Mouse (Mus musculus) heart, adult 8-10 months (tissue): ENCODE results near the gene Galnt7. TPM values are rescaled to one million over a fixed set of nuclear protein-coding genes. Genes with fewer than 3 reads are reported as not detected.

Experiments used
- DNase-seq: peaks from one replicate; pipeline ENCODE4 v3.0.0; 2022; ENCODE audit warnings: low spot score
- total RNA-seq, 4 experiments: library from RNA; stranded (reverse); gene quantifications; 2 replicates each; pipeline ENCODE4 v1.2.4; 2022

The Galnt7 gene
- total RNA-seq, 4 experiments from 2014 or later, result 3.9 to 5.2 (median 4.9) TPM

- no peak for DNase-seq
These were observed 23.8 kb downstream of the Galnt7 start for GRCm38 (mm10) chr8:57628787-57629664.

DNA sequence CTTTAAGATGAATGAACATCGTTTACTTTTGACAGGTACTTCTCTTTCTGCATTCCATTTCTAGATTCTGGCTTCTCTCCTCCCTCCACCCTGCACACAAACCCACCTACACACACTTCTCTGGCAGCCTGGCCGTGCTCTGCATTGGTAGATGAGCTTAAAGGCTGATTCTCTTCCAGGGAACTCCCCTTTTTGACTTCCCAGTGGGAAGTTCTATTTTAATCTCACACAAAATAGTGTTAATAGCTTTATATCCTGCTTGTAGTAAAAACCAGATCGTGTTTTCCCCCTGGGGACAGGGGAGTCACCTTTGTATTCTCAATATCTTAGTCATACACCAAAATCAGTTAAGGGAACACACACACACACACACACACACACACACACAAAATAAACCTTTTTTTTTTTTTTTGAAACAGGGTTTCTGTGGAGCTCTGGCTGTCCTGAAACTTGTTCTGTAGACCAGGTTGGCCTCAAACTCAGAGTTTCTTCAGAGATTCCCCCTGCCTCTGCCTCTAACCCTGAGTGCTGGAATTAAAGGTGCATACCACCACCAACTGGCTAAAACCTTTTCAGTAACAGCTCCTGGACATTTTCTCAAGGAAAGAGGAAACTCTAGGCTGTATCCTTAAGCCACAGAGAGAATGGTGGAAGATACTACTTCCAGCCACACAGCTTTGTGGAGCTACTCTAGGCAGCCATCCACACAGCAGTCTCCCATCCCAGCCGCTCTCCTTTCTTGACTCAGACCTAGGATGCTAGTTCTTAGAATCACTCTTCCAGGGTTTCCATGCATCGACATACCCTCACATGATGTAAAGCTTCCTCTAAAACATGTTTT, 24.7 kb downstream of the Galnt7 start:
- DNase-seq, result peak; percentile 24

DNA sequence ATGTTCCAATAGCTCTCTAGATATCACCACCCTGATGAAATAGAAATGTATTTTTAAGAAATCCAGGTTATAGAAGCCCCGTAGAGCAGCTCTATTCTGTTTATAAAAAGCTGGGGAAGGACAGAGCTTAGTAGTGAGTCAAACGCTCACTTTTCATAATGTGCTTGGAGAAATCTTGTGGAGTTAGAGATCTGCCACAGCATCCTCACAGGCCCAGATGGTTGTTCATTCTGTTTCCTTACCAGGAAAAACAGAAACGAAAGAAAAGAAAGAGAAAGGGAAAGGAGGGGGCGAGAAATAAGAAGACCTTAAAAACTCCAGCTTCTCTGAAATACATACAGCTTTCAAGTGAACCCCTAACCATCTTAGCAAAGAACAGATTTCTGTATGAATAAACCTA, 28.9 kb downstream of the Galnt7 start:
- no peak for DNase-seq

DNA sequence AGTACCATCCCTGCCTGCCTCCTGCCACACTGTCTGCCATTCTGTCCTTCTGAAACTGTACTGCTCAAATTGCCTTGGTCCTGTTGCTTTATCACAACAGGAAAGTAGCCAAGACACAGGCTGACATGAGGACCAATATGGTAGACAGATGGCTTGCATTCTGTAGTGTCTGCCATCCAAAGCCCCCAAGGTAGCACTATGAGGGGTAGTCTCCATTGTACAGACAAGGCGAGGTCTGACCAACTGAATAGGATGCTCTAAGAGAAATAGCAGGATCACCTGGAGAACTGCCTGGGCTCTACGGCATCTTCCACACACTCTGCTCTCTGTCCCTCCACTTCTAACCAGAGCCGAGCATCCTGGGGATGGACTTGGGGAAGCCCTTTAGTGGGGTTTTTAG, 29.8 kb downstream of the Galnt7 start:
- no peak for DNase-seq

DNA sequence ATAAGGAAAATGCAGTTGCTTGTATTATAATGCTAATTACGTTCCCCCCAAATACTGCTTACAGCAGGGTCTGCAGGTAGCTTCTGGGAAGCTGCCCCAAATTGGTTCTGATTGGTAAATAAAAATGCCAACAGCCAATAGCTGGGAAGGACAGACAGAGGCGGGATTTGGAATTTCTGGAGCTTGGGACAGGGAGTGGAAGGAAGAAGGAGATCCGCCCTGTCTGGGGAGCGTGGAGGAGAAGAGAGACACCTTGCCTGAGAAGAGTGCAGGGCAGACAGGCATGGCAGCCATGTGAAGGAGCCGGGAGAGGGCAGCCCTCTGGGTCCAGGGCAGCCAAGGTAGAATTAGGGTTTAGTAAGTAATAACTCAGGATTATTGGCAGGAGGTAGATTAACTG, 35.9 kb downstream of the Galnt7 start:
- no peak for DNase-seq

DNA sequence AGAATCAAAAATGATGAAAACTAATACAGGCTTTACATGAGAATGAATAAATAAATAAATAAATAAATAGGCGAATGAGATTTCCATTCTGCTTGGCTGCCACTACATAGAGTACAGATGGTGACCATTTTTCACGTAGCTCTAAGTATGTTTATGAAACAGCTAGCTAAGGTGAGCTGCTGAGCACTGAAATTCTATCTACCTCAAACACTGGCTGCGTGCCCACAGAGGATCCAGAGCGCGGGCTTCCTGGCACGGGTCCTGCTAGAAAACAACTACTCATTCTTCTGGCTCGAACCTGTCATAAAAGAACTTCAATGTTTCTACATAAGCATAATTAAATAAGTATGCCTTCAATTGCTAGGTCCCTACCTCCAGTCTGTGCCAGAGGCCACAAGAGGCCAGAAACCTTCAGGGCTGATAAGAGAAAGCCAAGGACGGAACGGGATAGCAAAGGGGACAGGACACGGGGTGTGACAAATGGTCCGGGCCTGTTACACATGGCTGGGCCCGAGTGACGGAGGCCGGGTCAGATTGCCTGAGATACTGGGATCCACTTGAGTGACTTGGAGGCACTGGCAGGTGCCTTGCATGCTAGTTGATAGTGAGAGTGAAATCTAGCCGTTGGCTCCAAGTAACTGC, 37.7 kb downstream of the Galnt7 start:
- no peak for DNase-seq

DNA sequence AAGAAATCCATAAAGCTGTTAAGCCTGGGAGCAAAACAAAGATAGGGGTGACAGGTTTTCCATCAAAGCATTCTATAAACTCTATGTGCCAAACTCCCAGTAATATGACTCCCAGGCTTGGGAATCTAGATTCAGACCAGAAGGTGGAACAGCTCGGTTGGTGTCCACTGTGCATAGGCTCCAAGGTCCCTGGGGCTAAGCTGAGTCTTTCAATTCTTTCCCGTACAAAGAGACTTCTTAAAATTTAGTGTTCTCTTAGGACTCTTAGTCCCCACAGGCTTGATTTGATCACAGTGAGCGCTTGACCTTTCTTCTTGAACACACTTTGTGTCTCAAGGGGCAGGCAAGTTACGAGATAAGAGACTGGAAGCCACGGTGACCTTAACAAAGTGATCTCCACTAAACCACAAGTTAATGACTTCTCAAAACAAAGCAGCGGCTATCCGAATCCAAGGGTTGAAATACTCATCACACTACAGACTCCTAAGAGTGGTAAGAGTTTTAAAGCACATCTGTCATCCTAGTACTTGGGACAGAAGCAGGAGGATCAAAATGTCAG, 41.3 kb downstream of the Galnt7 start:
- peak; percentile 6 for DNase-seq

- DNase-seq, result peak; percentile 19
These were observed 42.0 kb downstream of the Galnt7 start for GRCm38 (mm10) chr8:57610706-57611418.

- DNase-seq, result no peak
These were observed 50.3 kb downstream of the Galnt7 start for GRCm38 (mm10) chr8:57602511-57602910.

GRCm38 (mm10) chr8:57601987-57602418, 50.8 kb downstream of the Galnt7 start:
- no peak for DNase-seq

DNA sequence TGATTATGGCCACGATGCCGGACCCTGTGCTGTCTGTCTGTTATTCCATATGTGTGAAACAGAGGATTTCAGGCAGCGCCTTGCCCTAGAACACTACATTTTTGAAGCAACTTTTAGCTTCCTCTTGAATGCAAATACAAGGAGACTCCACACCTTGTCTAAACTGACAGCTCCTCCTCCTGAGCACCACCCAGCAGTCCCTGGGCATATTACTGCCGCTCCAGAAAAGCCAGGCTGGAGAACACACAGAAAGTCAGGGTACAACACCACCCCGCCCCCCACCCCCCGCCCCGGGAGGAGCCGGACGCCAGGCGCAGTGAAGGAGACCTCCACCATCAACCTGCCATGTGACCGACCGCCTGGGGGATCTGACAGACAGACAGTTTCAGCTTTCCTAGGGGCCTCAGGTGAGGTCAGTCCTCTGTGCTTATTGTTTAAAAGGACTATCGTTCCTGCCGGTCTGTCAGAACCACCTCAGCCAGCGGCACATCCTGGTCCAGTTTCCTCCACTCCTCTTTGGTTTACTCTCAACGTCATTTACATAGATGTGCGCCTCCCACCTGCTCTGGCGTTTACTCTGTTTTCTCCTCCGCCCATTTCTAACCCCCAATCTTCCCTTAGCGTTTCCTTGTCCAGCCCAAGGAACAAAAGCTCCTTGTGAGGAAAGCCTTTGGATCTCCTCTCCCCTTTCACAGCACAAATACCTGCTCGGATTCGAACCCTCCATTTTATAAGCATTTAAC, 52.8 kb downstream of the Galnt7 start:
- DNase-seq, result no peak

- DNase-seq, result no peak
These were observed 57.0 kb downstream of the Galnt7 start for GRCm38 (mm10) chr8:57595853-57596252.

- DNase-seq, result no peak
These were observed 58.5 kb downstream of the Galnt7 start for GRCm38 (mm10) chr8:57594175-57594885.

DNA sequence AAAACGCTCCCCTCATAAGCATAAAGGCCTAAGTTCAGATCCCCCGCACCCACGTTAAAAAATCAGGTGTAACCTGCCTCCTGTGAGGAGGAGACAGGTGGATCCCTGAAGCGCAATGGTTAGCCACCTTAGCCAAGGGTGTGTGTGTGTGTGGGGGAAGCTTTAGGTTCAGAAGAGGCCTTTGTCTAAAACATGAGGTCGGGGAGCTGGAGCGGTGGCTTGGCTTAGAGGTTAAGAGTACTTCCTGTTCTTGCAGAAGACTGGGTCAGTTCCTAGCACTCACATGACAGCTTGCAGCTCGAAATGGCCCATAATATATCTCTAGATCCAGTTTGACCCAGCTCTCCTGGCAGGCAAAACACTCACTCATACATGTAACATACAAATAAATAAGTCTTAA, 60.2 kb downstream of the Galnt7 start:
- DNase-seq, result no peak

GRCm38 (mm10) chr8:57591681-57592080, 61.2 kb downstream of the Galnt7 start:
- no peak for DNase-seq

DNA sequence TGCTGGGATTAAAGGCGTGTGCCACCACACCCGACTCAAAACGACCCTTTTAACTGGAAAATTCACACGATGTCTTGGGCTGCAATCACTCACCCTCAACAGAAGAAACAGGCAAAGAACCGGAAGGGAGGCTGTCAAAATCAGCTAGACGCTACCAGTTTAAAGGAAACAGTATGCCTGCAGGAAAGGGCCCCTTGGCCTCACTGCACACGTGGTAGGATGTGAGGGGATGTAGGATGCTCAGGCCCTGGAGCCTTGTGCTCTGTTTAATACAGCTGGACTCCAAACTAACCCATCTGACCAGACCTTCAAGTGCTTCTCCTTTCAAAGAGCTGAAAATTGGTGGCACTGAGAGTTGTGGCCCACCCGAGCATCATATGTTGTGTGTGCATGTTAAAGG, 62.8 kb downstream of the Galnt7 start:
- no peak for DNase-seq

- DNase-seq, result no peak
These were observed 63.7 kb downstream of the Galnt7 start for GRCm38 (mm10) chr8:57589176-57589575.

- no peak for DNase-seq
These were observed 64.2 kb downstream of the Galnt7 start for GRCm38 (mm10) chr8:57588604-57589003.

DNA sequence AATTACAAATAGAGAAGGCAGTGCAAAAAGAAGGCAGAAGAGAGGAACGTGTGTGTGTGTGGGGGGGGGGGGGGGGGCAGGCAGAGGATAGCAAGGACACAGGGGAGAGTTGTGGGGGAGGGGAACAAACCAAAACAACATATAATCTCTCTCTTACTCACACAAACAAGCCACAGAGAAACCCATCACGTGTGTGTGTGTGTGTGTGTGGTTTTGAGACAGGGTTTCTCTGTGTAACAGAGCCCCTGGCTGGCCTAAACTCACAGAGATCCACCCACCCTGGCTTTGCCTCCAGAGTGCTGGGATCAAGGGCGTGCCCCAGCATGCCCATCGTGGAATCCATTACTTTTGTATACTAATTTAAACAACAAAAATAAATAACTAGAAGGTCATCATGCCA, 66.2 kb downstream of the Galnt7 start:
- DNase-seq, result no peak

DNA sequence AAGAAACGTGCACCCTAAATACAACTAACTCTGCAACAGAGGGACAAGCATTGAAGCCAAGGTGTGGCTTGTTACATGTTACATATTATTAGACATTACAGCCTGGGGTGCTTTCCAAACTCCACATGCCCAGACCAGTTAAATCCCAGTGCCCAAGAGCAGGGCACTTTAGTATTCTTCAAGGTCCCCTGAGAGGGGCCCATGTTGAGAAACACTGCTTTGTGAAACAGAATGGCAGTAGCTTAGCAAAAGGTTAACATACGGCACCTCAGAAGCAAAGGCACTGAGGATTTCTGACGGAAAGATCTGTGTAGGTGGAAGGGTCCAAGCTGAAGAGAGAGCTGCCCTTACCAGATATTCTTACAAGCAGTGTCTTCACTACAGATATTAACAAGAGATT, 67.0 kb downstream of the Galnt7 start:
- DNase-seq, result no peak
